Mouse (Mus musculus): ENCODE measurements at regions not wholly inside any gene's neighbourhood (a gene's known extent, or its start where the extent isn't known, plus 50 kb on each side); places are given as distances from the start of the nearest gene placed in this dataset.

DNA sequence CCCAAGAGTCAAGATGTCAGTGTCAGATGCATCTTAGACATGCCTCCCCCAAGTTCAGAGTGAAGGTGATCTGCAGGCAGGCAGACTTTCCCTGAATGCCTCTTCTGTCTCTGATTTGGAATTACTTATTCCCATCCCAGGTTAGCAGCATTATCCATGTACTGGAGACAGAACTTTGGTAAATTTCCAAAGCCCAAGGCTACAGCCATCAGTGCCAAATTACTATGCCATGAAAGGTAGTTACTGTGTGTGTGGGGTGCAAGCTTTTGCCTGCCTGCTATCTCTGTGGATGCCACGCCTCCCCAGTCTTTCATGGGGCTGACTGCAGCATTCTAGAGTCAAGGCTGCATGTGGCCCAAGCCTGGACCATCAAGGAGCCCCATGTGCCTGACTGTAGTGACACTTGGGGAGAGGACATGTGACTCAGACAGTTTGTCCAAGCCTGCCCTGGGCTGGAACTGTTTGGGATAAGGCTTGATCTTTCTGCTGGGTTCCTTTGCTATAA is 196.2 kb downstream of the Kcnrg start:
- Histone ChIP-seq H3K79me2 (ENCODE audit: inconsistent target) (no peaks in the 10 kb centered on the region), H3K4me3 (ENCODE audit: inconsistent target) (no peak overlapping the region), H3K27ac (peak overlapping the region; percentile 22), H3K36me3 (ENCODE audit: inconsistent target) (no peaks in the 10 kb centered on the region)
- WGBS (ENCODE audit: missing documents) = 82% methylated on average over 1 of the region's 1 CpGs

DNA sequence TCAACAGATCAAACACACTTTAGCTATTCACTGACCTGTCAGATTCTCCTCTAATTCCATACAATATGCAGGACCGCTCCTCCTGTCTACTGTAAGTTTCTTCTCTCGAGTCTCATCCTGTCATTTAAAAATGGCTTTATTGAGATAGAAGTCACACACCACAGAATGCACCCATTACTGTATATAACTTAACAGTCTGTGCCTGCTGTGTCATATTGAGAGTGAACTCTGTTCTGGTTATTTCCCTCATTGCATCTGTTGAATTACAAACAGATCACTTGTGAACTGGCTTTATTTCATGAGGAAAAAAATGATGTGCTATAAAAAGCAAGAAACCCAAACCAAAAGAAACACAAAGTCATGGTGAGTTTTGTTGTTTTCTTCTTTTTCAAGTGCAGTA is 198.2 kb downstream of the Kcnrg start:
- no peaks in the 10 kb centered on the region for H3K79me2 ChIP-seq (ENCODE audit: inconsistent target)
- no peaks in the 10 kb centered on the region for H3K36me3 ChIP-seq (ENCODE audit: inconsistent target)
- no peak overlapping the region for H3K27ac ChIP-seq
- no peak overlapping the region for H3K4me3 ChIP-seq (ENCODE audit: inconsistent target)
- WGBS (ENCODE audit: missing documents) = 100% methylated on average over 2 of the region's 2 CpGs

DNA sequence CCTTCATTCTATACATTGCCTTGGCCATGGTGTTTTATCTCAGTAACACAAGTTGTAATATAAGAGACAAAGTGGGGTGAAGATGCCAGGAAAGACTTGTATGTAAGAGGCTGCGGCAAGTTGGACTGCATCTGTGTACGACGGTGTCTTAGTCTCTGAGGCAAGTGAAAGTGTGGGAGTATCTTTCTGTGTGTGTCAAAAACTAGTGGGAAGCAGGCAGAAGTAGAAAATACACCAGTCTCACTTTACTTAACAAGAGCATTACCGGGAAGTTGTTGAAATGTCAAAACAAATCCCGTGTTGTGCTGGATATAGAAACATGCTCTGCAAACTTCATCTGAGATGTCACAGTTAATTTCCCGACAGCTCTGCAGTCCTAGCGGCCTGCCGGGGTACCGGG is 200.9 kb downstream of the Kcnrg start:
- 84% methylated on average over 9 of the region's 9 CpGs for WGBS (ENCODE audit: missing documents)
- Histone ChIP-seq H3K27ac (no peak overlapping the region), H3K36me3 (ENCODE audit: inconsistent target) (no peaks in the 10 kb centered on the region), H3K79me2 (ENCODE audit: inconsistent target) (no peaks in the 10 kb centered on the region), H3K4me3 (ENCODE audit: inconsistent target) (no peak overlapping the region)

DNA sequence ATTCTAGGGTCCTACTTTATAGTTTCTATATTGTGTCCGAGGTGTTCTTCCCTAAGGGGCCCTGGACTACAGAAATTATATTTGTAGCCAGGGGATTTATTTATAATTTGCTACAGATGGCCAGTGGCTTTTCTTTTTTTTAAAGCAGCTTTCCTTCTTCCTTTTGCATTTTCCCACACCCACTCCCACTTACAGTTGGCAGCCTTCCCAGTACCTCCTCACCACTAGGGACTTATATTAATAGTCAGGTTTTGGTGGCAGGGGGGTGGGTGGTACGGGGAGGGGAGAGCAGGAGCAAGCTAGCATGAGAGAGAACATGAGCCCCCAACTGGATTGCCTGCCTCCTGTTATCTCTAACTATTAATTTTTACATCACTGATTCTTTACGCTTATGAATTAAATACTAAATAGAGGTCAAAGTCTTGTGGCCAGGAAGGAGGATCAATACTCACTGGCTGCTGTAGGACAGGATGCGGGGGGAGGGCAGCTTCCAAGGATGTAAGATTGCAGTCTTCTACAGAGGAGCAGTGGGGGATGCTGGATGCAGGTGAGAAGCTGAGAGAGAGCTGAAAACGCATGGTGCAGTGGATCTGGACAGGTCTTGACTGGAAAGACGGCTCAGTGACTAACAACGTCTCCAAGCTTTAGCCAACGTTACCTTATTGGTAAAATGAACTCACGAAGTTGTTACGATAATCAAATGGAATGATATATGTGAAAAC is 202.6 kb downstream of the Kcnrg start:
- no peaks in the 10 kb centered on the region for H3K79me2 ChIP-seq (ENCODE audit: inconsistent target)
- 91% methylated on average over 10 of the region's 10 CpGs for WGBS (ENCODE audit: missing documents)
- no peak overlapping the region for H3K27ac ChIP-seq
- H3K36me3 ChIP-seq (ENCODE audit: inconsistent target) = no peaks in the 10 kb centered on the region
- no peak overlapping the region for H3K4me3 ChIP-seq (ENCODE audit: inconsistent target)

DNA sequence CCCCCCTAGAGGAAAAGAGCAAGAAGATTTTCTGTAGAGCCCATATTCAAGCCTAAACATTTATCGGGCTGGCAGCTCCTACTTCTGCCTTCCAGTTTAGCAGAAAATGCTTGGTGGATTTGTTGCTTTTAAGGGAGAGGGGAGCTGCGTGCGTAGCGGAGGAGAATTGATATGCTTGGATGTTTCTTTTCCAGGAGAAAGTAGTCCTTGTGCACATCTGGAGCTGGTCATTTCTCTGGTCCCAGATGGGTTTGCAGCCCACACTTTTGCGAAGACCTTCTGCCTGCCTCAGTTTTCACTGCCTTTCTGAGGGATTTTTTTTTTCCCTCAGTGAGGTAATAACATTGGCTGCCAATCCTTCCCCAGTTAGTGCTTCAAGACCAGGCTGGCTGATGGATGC is 203.6 kb downstream of the Kcnrg start:
- Histone ChIP-seq H3K27ac (no peak overlapping the region), H3K4me3 (ENCODE audit: inconsistent target) (no peak overlapping the region), H3K79me2 (ENCODE audit: inconsistent target) (no peaks in the 10 kb centered on the region), H3K36me3 (ENCODE audit: inconsistent target) (no peaks in the 10 kb centered on the region)
- 94% methylated on average over 5 of the region's 5 CpGs for whole genome bisulfite sequencing (ENCODE audit: missing documents)

DNA sequence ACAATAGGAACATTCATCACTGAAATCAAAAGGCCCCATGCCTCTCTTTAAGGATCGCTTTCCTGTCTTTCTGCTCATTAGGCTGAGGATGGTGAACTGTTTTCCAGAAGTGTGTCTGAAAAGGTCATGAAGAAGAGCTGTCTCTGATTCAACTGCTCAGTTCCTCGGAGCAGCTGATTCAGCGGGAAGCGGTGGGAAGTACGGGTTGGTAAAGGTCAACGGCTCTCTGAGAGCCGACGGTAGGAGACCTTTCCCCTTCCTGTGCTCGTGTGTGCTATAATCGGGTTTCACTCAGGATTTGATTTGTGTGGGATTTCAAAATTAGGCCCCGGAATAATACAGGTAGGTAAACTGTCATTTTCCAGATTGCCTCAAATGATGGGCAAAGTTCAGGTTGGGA is 210.5 kb downstream of the Kcnrg start:
- WGBS (ENCODE audit: missing documents) = 88% methylated on average over 11 of the region's 11 CpGs
- Histone ChIP-seq H3K79me2 (ENCODE audit: inconsistent target) (no peaks in the 10 kb centered on the region), H3K36me3 (ENCODE audit: inconsistent target) (no peaks in the 10 kb centered on the region), H3K27ac (no peak overlapping the region), H3K4me3 (ENCODE audit: inconsistent target) (no peak overlapping the region)

DNA sequence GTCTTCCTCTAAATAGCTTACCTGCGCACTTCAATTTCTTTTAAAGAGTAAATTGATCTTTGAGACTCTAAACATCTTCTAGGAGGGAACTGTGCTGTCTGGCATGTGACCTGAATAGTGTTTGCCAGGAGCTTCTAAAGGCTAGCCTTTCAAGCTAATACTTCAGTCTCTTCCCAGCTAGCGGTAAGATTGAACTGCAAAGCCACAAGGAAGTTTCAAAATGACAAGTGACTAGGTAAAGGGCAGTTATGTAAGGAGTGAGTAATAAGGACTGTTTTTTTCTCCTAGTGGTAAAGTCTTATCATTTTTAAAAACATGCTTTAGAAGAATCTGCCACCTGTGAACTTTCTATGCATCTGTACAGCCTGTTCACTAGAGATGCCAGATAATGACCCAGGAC is 211.1 kb downstream of the Kcnrg start:
- no peaks in the 10 kb centered on the region for H3K36me3 ChIP-seq (ENCODE audit: inconsistent target)
- no peaks in the 10 kb centered on the region for H3K79me2 ChIP-seq (ENCODE audit: inconsistent target)
- no peak overlapping the region for H3K4me3 ChIP-seq (ENCODE audit: inconsistent target)
- 80% methylated on average over 2 of the region's 2 CpGs for WGBS (ENCODE audit: missing documents)
- H3K27ac ChIP-seq = no peak overlapping the region

DNA sequence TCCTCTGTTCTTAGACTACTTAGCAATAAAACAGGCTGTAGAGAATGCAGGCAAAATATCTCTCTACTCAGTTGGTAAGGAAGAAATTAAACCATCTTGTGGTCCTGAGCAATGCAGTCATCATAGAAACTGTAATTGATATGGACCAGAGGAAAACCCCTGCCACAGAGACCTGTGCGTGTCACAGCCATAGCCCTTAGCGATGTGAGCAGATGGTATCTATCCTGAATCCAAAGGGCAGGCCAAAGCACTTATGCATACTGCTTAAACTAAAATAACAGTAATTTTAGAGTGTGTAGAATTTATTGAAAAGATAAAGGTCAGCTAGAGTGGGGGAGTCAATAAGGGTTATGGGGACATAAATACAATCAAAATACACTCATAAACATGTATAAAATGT is 212.0 kb downstream of the Kcnrg start:
- 97% methylated on average over 2 of the region's 2 CpGs for WGBS (ENCODE audit: missing documents)
- Histone ChIP-seq H3K27ac (no peak overlapping the region), H3K4me3 (ENCODE audit: inconsistent target) (no peak overlapping the region), H3K36me3 (ENCODE audit: inconsistent target) (no peaks in the 10 kb centered on the region), H3K79me2 (ENCODE audit: inconsistent target) (no peaks in the 10 kb centered on the region)

DNA sequence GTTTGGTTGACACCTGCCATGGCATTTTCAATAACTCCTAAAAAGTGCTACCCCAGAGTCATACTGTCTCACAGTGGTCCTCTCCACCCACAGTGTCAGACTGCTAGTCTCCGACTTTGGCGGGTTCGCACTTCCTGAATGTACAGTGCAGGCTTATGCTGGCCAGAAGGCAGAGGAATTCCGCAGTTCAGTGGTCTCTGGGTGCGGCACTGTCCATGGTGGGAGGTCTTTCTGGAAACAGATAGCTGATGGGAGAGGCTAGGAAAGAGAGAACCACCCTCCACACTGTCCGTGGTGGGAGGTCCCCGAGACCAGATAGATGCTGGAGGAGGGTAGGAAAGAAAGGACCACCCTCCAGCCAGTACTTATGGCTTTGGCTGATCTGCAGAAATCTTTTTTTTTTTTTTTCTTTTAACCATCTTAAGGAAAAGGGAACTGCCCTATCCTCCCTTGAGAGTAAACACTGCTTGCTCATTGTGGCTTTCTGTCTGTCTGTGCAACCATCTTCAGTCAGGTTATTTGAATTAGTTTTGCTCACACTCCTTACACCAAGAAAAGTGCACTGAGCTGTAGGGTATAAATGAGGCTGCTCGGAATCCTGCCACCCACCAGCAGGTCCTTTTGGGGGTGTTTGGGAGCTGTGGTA is 227.2 kb downstream of the Kcnrg start:
- Histone ChIP-seq H3K36me3 (ENCODE audit: inconsistent target) (no peaks in the 10 kb centered on the region), H3K79me2 (ENCODE audit: inconsistent target) (no peaks in the 10 kb centered on the region), H3K27ac (no peak overlapping the region), H3K4me3 (ENCODE audit: inconsistent target) (no peak overlapping the region)
- WGBS (ENCODE audit: missing documents) = 29% methylated on average over 8 of the region's 8 CpGs

DNA sequence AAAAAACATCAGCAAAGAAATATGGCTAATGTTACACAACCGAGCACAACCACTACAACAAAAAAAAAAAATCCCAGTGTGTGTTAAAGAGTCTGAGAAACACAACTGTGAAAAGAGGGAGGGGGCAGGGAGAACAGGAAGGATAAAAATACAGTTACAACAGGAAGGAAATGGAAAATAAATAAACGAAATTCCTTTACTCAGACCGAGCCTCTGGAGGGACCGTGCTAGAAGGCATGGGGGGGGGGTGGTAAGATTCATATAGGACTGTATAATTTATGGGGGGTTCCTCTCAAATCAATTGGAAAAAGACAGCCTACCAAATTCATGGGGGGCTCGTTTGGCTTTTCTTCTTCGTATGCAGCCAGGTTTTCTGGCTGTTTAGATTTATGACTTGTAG is 228.5 kb downstream of the Kcnrg start:
- Histone ChIP-seq H3K4me3 (ENCODE audit: inconsistent target) (no peak overlapping the region), H3K36me3 (ENCODE audit: inconsistent target) (no peaks in the 10 kb centered on the region), H3K79me2 (ENCODE audit: inconsistent target) (no peaks in the 10 kb centered on the region), H3K27ac (no peak overlapping the region)
- WGBS (ENCODE audit: missing documents) = 11% methylated on average over 5 of the region's 6 CpGs

DNA sequence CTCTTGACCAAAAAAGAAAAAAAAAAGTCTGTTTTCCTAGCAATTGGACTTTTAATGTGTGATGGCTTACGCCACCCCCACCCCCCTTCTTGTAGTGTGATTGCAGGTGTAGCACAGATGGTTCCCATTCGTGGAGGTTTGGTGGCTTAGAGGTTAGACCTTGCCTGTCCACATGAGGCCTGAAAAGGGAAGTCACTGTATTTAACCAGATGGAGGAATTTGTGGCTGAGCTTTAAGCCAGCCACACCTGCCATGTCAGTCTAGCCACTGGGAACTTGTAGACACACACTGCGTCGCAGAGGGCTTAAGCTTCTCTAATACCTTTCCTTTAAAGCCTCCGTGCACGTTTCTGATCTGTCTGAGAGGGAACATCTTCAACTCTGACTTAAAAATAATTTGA is 229.0 kb downstream of the Kcnrg start:
- no peak overlapping the region for H3K4me3 ChIP-seq (ENCODE audit: inconsistent target)
- 20% methylated on average over 6 of the region's 6 CpGs for WGBS (ENCODE audit: missing documents)

DNA sequence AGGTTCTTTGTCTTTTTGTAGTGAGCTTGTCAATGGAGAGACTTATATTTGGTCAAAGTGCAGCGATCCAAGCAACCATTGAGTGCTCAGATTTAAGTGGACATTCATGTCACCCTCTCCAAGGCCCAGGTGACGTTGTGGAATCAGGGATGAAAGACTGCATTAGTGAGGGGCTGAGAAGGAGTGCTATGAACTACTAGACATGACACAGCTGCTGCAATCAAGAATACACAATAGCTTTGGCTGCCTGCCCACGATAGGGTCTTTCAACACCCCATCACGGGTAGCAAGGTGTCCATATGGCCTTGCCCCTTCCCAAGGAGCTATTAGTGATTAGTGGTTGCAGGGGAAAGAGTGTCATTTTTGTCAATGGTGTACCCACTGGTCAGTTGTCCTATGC is 229.7 kb downstream of the Kcnrg start:
- H3K36me3 ChIP-seq (ENCODE audit: inconsistent target) = no peaks in the 10 kb centered on the region
- no peak overlapping the region for H3K27ac ChIP-seq
- H3K79me2 ChIP-seq (ENCODE audit: inconsistent target) = no peaks in the 10 kb centered on the region
- no peak overlapping the region for H3K4me3 ChIP-seq (ENCODE audit: inconsistent target)
- WGBS (ENCODE audit: missing documents) = 95% methylated on average over 4 of the region's 4 CpGs

More for the DNA sequence above, 229.0 kb downstream of the Kcnrg start:
- Histone ChIP-seq H3K79me2 (ENCODE audit: inconsistent target) (no peaks in the 10 kb centered on the region), H3K27ac (no peak overlapping the region), H3K36me3 (ENCODE audit: inconsistent target) (no peaks in the 10 kb centered on the region)

DNA sequence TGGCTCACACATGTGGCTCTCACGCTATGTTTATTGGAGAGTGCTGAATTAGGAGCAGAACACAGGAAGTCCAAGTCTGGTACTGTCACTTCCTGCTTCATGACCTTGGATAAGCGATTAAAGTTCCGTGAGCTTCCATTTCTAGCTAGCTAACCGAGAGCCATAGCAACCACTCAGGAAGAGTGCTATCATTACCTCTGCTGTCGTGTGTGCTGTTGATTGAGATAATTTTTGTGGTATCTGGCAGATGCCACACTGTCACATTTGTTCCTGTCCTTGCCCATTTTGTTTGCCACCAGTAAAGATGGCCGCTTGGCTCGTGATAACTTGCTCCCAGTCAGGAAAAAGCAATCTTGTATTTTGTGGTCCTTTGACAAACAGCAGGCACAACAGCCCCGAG is 230.6 kb downstream of the Kcnrg start:
- Histone ChIP-seq H3K79me2 (ENCODE audit: inconsistent target) (no peaks in the 10 kb centered on the region), H3K36me3 (ENCODE audit: inconsistent target) (no peaks in the 10 kb centered on the region), H3K4me3 (ENCODE audit: inconsistent target) (no peak overlapping the region), H3K27ac (no peak overlapping the region)
- WGBS (ENCODE audit: missing documents) = 81% methylated on average over 8 of the region's 8 CpGs

DNA sequence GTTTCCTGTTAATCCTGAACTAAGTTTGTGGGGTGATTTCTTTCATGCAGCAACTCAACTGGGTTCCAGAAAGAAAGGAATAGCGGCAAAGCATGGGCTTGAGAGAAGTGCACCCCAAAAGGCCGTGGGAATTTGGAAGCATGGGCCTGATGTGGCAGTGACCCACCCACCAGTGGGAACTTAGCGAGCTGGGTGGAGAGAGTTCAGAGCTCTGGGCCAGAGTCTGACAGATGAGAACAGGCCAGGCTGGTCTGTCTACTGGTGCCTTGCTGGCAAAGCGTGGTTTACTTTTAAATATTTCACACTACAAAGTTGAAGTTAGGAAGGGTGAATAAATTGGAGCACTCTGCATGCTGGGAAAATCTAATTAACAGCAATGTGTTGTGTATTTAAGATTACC is 235.2 kb downstream of the Kcnrg start:
- Histone ChIP-seq H3K4me3 (ENCODE audit: inconsistent target) (no peak overlapping the region), H3K79me2 (ENCODE audit: inconsistent target) (no peaks in the 10 kb centered on the region), H3K27ac (no peak overlapping the region), H3K36me3 (ENCODE audit: inconsistent target) (no peaks in the 10 kb centered on the region)
- 96% methylated on average over 4 of the region's 4 CpGs for WGBS (ENCODE audit: missing documents)

DNA sequence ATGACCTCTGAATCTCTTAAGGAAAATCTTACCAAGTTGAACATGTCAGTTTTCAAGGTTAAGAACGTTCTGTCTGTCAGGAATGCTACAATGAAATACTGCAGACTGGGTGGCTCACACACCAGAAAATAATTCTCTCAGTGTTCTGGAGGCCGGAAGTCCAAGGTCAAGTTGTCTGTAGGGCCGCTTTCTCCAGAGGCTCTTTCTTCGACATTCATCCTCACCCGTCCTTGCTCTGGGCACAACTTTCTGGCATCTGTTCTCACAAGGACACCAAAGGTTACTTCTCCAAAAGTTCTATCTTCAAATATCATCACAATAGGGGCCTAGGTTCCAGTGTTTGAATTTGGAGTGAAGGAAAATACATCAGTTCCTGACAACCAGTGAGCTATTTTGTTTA is 239.2 kb downstream of the Kcnrg start:
- WGBS (ENCODE audit: missing documents) = 89% methylated on average over 4 of the region's 5 CpGs
- no peak overlapping the region for H3K27ac ChIP-seq

More for the DNA sequence above, 239.2 kb downstream of the Kcnrg start:
- Histone ChIP-seq H3K79me2 (ENCODE audit: inconsistent target) (no peaks in the 10 kb centered on the region), H3K4me3 (ENCODE audit: inconsistent target) (no peak overlapping the region), H3K36me3 (ENCODE audit: inconsistent target) (no peaks in the 10 kb centered on the region)
